Mouse (Mus musculus) left cerebral cortex, adult 8-10 months (tissue): ENCODE results near the gene Pip4k2a. TPM values are rescaled to one million over a fixed set of nuclear protein-coding genes. Genes with fewer than 3 reads are reported as not detected.

Experiments
- DNase-seq, 2 experiments: peaks; one replicate each; pipeline ENCODE4 v3.0.0; 2022; ENCODE audit warnings: low spot score in 2 of 2
- total RNA-seq, 4 experiments: library from RNA; stranded (reverse); gene quantifications; 2 replicates each; pipeline ENCODE4 v1.2.4; 2022

Gene Pip4k2a
- total RNA-seq, 4 experiments from 2014 or later = 61.9 to 66.5 (median 64.9) TPM

GRCm38 (mm10) chr2:18842527-18842926 lies 155.4 kb downstream of the Pip4k2a start:
- DNase-seq = no peak

GRCm38 (mm10) chr2:18841051-18841450 lies 156.9 kb downstream of the Pip4k2a start:
- peak in 1 of 2 experiments; percentile 41 for DNase-seq

GRCm38 (mm10) chr2:18839532-18839931 lies 158.4 kb downstream of the Pip4k2a start:
- DNase-seq = no peak

GRCm38 (mm10) chr2:18835266-18835908 lies 162.5 kb downstream of the Pip4k2a start:
- no peak for DNase-seq

- no peak for DNase-seq
Observed at GRCm38 (mm10) chr2:18833024-18833590, 164.8 kb downstream of the Pip4k2a start.

GRCm38 (mm10) chr2:18831031-18831774 lies 166.7 kb downstream of the Pip4k2a start:
- DNase-seq = no peak

GRCm38 (mm10) chr2:18822711-18823110 lies 175.2 kb downstream of the Pip4k2a start:
- DNase-seq = no peak

- no peak for DNase-seq
Observed at GRCm38 (mm10) chr2:18821451-18822379, 176.2 kb downstream of the Pip4k2a start.

- DNase-seq = no peak
Observed at GRCm38 (mm10) chr2:18819520-18819919, 178.4 kb downstream of the Pip4k2a start.

GRCm38 (mm10) chr2:18816036-18816435 lies 181.9 kb downstream of the Pip4k2a start:
- DNase-seq = no peak

GRCm38 (mm10) chr2:18815336-18815965 lies 182.5 kb downstream of the Pip4k2a start:
- no peak for DNase-seq

GRCm38 (mm10) chr2:18814447-18814804 lies 183.5 kb downstream of the Pip4k2a start:
- DNase-seq = no peak

GRCm38 (mm10) chr2:18813683-18814446 lies 184.1 kb downstream of the Pip4k2a start:
- no peak for DNase-seq

GRCm38 (mm10) chr2:18807961-18808360 lies 190.0 kb downstream of the Pip4k2a start:
- no peak for DNase-seq

GRCm38 (mm10) chr2:18801281-18801862 lies 196.6 kb downstream of the Pip4k2a start:
- DNase-seq = no peak

- no peak for DNase-seq
Observed at GRCm38 (mm10) chr2:18800646-18801251, 197.2 kb downstream of the Pip4k2a start.

- DNase-seq = peak; percentile 72 to 80
Observed at GRCm38 (mm10) chr2:18799966-18800645, 197.8 kb downstream of the Pip4k2a start.

GRCm38 (mm10) chr2:18799265-18799965 lies 198.5 kb downstream of the Pip4k2a start:
- no peak for DNase-seq
